Mouse (Mus musculus): ENCODE results near the gene Cfap97d1. TPM values are rescaled to one million over a fixed set of nuclear protein-coding genes. Genes with fewer than 3 reads are reported as not detected.

Gene Cfap97d1
- polyA plus RNA-seq, 1 experiment from 2014 or later = not detected

- peak overlapping the region; percentile 61 for H3K4me3 ChIP-seq
- H3K9me3 ChIP-seq (replicated peaks) = no peaks in the 10 kb centered on the region
- no peaks in the 10 kb centered on the region for H3K36me3 ChIP-seq
- peak overlapping the region; percentile 61 for H3K9ac ChIP-seq
- ATAC-seq (replicated peaks; ENCODE audit: insufficient number of reproducible peaks, insufficient read depth, low FRiP score, low read depth) = 0 out of 2 replicates have a peak, but pooled peaks have one; percentile 21
- peaks cover 34% of the 10 kb centered on the region for H3K4me1 ChIP-seq (replicated peaks)
- H3K27ac ChIP-seq = peak overlapping the region; percentile 54
- under 1% methylated on average over 78 of the region's 78 CpGs for WGBS
- H3K4me2 ChIP-seq = peak overlapping the region; percentile 95
- H3K27me3 ChIP-seq = peaks cover 76% of the 10 kb centered on the region
Measured at GRCm38 (mm10) chr11:101963473-101964291, 20.4 kb upstream of the Cfap97d1 start.

- peaks cover 36% of the 10 kb centered on the region for H3K4me1 ChIP-seq (replicated peaks)
- 0 out of 2 replicates have a peak overlapping the region, but pooled peaks have one; percentile 19 for H3K9ac ChIP-seq
- ATAC-seq (replicated peaks; ENCODE audit: insufficient number of reproducible peaks, insufficient read depth, low FRiP score, low read depth) = no peak
- no peak overlapping the region for H3K27ac ChIP-seq
- H3K9me3 ChIP-seq (replicated peaks) = no peaks in the 10 kb centered on the region
- H3K27me3 ChIP-seq = peaks cover 71% of the 10 kb centered on the region
- WGBS = 20% methylated on average over 8 of the region's 8 CpGs
- H3K4me2 ChIP-seq = peak overlapping the region; percentile 95
- peak overlapping the region; percentile 61 for H3K4me3 ChIP-seq
- no peaks in the 10 kb centered on the region for H3K36me3 ChIP-seq
Measured at GRCm38 (mm10) chr11:101964647-101965046, 19.4 kb upstream of the Cfap97d1 start.

GRCm38 (mm10) chr11:101965553-101965952 is 18.5 kb upstream of the Cfap97d1 start:
- H3K36me3 ChIP-seq = no peaks in the 10 kb centered on the region
- H3K9me3 ChIP-seq (replicated peaks) = no peaks in the 10 kb centered on the region
- peaks cover 36% of the 10 kb centered on the region for H3K4me1 ChIP-seq (replicated peaks)
- H3K9ac ChIP-seq = no peak overlapping the region
- WGBS = 21% methylated on average over 2 of the region's 2 CpGs
- H3K27me3 ChIP-seq = peaks cover 63% of the 10 kb centered on the region
- H3K27ac ChIP-seq = no peak overlapping the region
- ATAC-seq (replicated peaks; ENCODE audit: insufficient number of reproducible peaks, insufficient read depth, low FRiP score, low read depth) = no peak
- peak overlapping the region; percentile 61 for H3K4me3 ChIP-seq
- no peak overlapping the region for H3K4me2 ChIP-seq

GRCm38 (mm10) chr11:101966965-101967614 is 17.0 kb upstream of the Cfap97d1 start, which contains the start of gene Sost:
Sost (minus strand) TSS chr11:101967015.
- no peak for ATAC-seq (replicated peaks; ENCODE audit: insufficient number of reproducible peaks, insufficient read depth, low FRiP score, low read depth)
- Histone ChIP-seq H3K9ac (no peak within 1 kb of the TSS), H3K27me3 (peaks cover 48% of the 10 kb centered on the region), H3K36me3 (no peaks in the 10 kb centered on the region), H3K9me3 (replicated peaks) (no peaks in the 10 kb centered on the region), H3K4me3 (peak within 1 kb of the TSS; percentile 61; the same call in 1 of the 2 replicates), H3K4me1 (replicated peaks) (peaks cover 36% of the 10 kb centered on the region), H3K4me2 (peak within 1 kb of the TSS; percentile 14; the same call in 1 of the 2 replicates), H3K27ac (no peak within 1 kb of the TSS)
- 29% methylated on average over 10 of the region's 10 CpGs for WGBS

GRCm38 (mm10) chr11:101968311-101968710 is 15.8 kb upstream of the Cfap97d1 start:
- Histone ChIP-seq H3K4me3 (no peak overlapping the region), H3K27ac (peak overlapping the region; percentile 41), H3K9me3 (replicated peaks) (no peaks in the 10 kb centered on the region), H3K27me3 (peaks cover 39% of the 10 kb centered on the region), H3K4me2 (no peak overlapping the region), H3K9ac (no peak overlapping the region), H3K36me3 (peaks cover 7% of the 10 kb centered on the region; the same call in 1 of the 2 replicates), H3K4me1 (replicated peaks) (peaks cover 29% of the 10 kb centered on the region)
- no peak for ATAC-seq (replicated peaks; ENCODE audit: insufficient number of reproducible peaks, insufficient read depth, low FRiP score, low read depth)
- 20% methylated on average over 7 of the region's 7 CpGs for WGBS

GRCm38 (mm10) chr11:101968791-101969190 is 15.3 kb upstream of the Cfap97d1 start:
- no peaks in the 10 kb centered on the region for H3K9me3 ChIP-seq (replicated peaks)
- 0% methylated on average over 5 of the region's 5 CpGs for WGBS
- H3K27ac ChIP-seq = no peak overlapping the region
- no peak overlapping the region for H3K4me2 ChIP-seq
- H3K4me1 ChIP-seq (replicated peaks) = peaks cover 24% of the 10 kb centered on the region
- no peak overlapping the region for H3K9ac ChIP-seq
- H3K36me3 ChIP-seq = peaks cover 11% of the 10 kb centered on the region; the same call in 1 of the 2 replicates
- no peak overlapping the region for H3K4me3 ChIP-seq
- peaks cover 34% of the 10 kb centered on the region for H3K27me3 ChIP-seq
- peak; percentile 64 for ATAC-seq (replicated peaks; ENCODE audit: insufficient number of reproducible peaks, insufficient read depth, low FRiP score, low read depth)

- H3K36me3 ChIP-seq = peaks cover 21% of the 10 kb centered on the region; the same call in 1 of the 2 replicates
- ATAC-seq (replicated peaks; ENCODE audit: insufficient number of reproducible peaks, insufficient read depth, low FRiP score, low read depth) = no peak
- peaks cover 23% of the 10 kb centered on the region for H3K27me3 ChIP-seq
- H3K4me1 ChIP-seq (replicated peaks) = peaks cover 19% of the 10 kb centered on the region
- no peaks in the 10 kb centered on the region for H3K9me3 ChIP-seq (replicated peaks)
- H3K9ac ChIP-seq = no peak overlapping the region
- no peak overlapping the region for H3K27ac ChIP-seq
- 82% methylated on average over 13 of the region's 13 CpGs for WGBS
- H3K4me3 ChIP-seq = no peak overlapping the region
- H3K4me2 ChIP-seq = no peak overlapping the region
Measured at GRCm38 (mm10) chr11:101969835-101970234, 14.2 kb upstream of the Cfap97d1 start.

- H3K27me3 ChIP-seq = peaks cover 8% of the 10 kb centered on the region
- H3K9me3 ChIP-seq (replicated peaks) = no peaks in the 10 kb centered on the region
- 39% methylated on average over 3 of the region's 3 CpGs for WGBS
- no peak for ATAC-seq (replicated peaks; ENCODE audit: insufficient number of reproducible peaks, insufficient read depth, low FRiP score, low read depth)
- peaks cover 23% of the 10 kb centered on the region; the same call in 1 of the 2 replicates for H3K36me3 ChIP-seq
- no peak overlapping the region for H3K27ac ChIP-seq
- H3K4me2 ChIP-seq = no peak overlapping the region
- H3K4me1 ChIP-seq (replicated peaks) = peaks cover 16% of the 10 kb centered on the region
- no peak overlapping the region for H3K9ac ChIP-seq
- H3K4me3 ChIP-seq = no peak overlapping the region
Measured at GRCm38 (mm10) chr11:101971410-101971809, 12.7 kb upstream of the Cfap97d1 start.

- Histone ChIP-seq H3K9ac (no peak overlapping the region), H3K27ac (no peak overlapping the region), H3K4me2 (no peak overlapping the region), H3K27me3 (peaks cover under 1% of the 10 kb centered on the region), H3K9me3 (replicated peaks) (no peaks in the 10 kb centered on the region), H3K36me3 (peaks cover 30% of the 10 kb centered on the region; the same call in 1 of the 2 replicates), H3K4me1 (replicated peaks) (peaks cover 11% of the 10 kb centered on the region), H3K4me3 (no peak overlapping the region)
- no peak for ATAC-seq (replicated peaks; ENCODE audit: insufficient number of reproducible peaks, insufficient read depth, low FRiP score, low read depth)
- WGBS = 74% methylated on average over 3 of the region's 3 CpGs
Measured at GRCm38 (mm10) chr11:101972097-101972496, 12.0 kb upstream of the Cfap97d1 start.

- Histone ChIP-seq H3K4me2 (no peak overlapping the region), H3K9me3 (replicated peaks) (no peaks in the 10 kb centered on the region), H3K27me3 (no peaks in the 10 kb centered on the region; the same call in 1 of the 2 replicates), H3K36me3 (peaks cover 30% of the 10 kb centered on the region; the same call in 1 of the 2 replicates), H3K9ac (no peak overlapping the region), H3K4me1 (replicated peaks) (peaks cover 7% of the 10 kb centered on the region), H3K4me3 (no peak overlapping the region), H3K27ac (no peak overlapping the region)
- WGBS = 92% methylated on average over 5 of the region's 5 CpGs
- no peak for ATAC-seq (replicated peaks; ENCODE audit: insufficient number of reproducible peaks, insufficient read depth, low FRiP score, low read depth)
Measured at GRCm38 (mm10) chr11:101972651-101973050, 11.4 kb upstream of the Cfap97d1 start.

- no peak overlapping the region for H3K9ac ChIP-seq
- 84% methylated on average over 9 of the region's 9 CpGs for WGBS
- no peaks in the 10 kb centered on the region for H3K9me3 ChIP-seq (replicated peaks)
- no peak overlapping the region for H3K27ac ChIP-seq
- peaks cover 30% of the 10 kb centered on the region; the same call in 1 of the 2 replicates for H3K36me3 ChIP-seq
- ATAC-seq (replicated peaks; ENCODE audit: insufficient number of reproducible peaks, insufficient read depth, low FRiP score, low read depth) = no peak
- no peak overlapping the region for H3K4me2 ChIP-seq
- peaks cover 3% of the 10 kb centered on the region for H3K4me1 ChIP-seq (replicated peaks)
- no peaks in the 10 kb centered on the region for H3K27me3 ChIP-seq
- no peak overlapping the region for H3K4me3 ChIP-seq
Measured at GRCm38 (mm10) chr11:101973496-101973895, 10.6 kb upstream of the Cfap97d1 start.

All from heart, embryonic 15.5 days (tissue).